Mouse (Mus musculus): ENCODE measurements around the gene Nus1. TPM values are rescaled to one million over a fixed set of nuclear protein-coding genes. Genes with fewer than 3 reads are reported as not detected.

Nus1 gene
- total and polyA plus RNA-seq, 3 experiments: 15.9 to 51.9 (median 27.9) TPM

- H3K79me2 ChIP-seq (replicated peaks; ENCODE audit: control insufficient read depth, extremely low read depth, insufficient read depth, poor library complexity, severe bottlenecking): peaks cover 28% of the 10 kb centered on the region
- no peak for DNase-seq (ENCODE audit: extremely low read depth)
- peaks cover 2 to 61% of the 10 kb centered on the region in 2 experiments; a peak in 2 of 4 replicates for H3K4me1 ChIP-seq (ENCODE audit: control insufficient read depth in 1 of 2, insufficient read depth in 2 of 2)
- TF ChIP-seq RCOR1 (conservative IDR thresholded peaks at IDR 0.05; ENCODE audit: low read depth, low read length) (no peak), SMC3 (IDR thresholded peaks at IDR 0.05; ENCODE audit: low read depth, low read length) (no peak), JUN (IDR thresholded peaks at IDR 0.05; ENCODE audit: insufficient read depth, low read depth, low read length) (no peak), ELF1 (IDR thresholded peaks at IDR 0.05; ENCODE audit: low read depth, low read length) (no peak), MXI1 (IDR thresholded peaks at IDR 0.05; ENCODE audit: low read depth, low read length) (no peak), USF1 (IDR thresholded peaks at IDR 0.05; ENCODE audit: low read depth, low read length) (no peak), NRF1 (IDR thresholded peaks at IDR 0.05; ENCODE audit: low read depth, low read length) (no peak)
- no peak overlapping the region for H3K9ac ChIP-seq (ENCODE audit: insufficient read depth, low read depth)
- H3K27me3 ChIP-seq (replicated peaks): no peaks in the 10 kb centered on the region
- in situ Hi-C loops (cut with MboI; ENCODE audit: low pct_ligation_motif_present, low pct_unique_long_range_greater_than_20kb, low sequenced_read_pairs): loop anchor here (25.0 kb wide), 1 partner anchor 266 kb away; no protein-coding TSS in a partner anchor
- H3K9me3 ChIP-seq (replicated peaks; ENCODE audit: low read length): no peaks in the 10 kb centered on the region
- no peak overlapping the region for H3K4me3 ChIP-seq (replicated peaks in 1 of 3; ENCODE audit: low read depth in 2 of 3, low read length in 2 of 3, poor library complexity in 1 of 3)
- no peak overlapping the region for H3K4me2 ChIP-seq (ENCODE audit: insufficient read depth, low read depth, poor library complexity, severe bottlenecking)
- no peaks in the 10 kb centered on the region for H3K36me3 ChIP-seq (replicated peaks in 1 of 2; ENCODE audit: control insufficient read depth in 1 of 2, insufficient read depth in 1 of 2, low read length in 1 of 2)
- no peak overlapping the region for H3K27ac ChIP-seq (ENCODE audit: insufficient read depth, low read depth)
- dilution Hi-C loops (cut with MboI; ENCODE audit: extremely low pct_ligation_motif_present, extremely low pct_unique_long_range_greater_than_20kb, low sequenced_read_pairs): no loop called here
These were observed 39.5 kb upstream of the Nus1 start for GRCm38 (mm10) chr10:52377813-52378212.

GRCm38 (mm10) chr10:52381321-52381801, 36.0 kb upstream of the Nus1 start:
- no peak for DNase-seq (ENCODE audit: extremely low read depth)
- Histone ChIP-seq H3K9me3 (replicated peaks; ENCODE audit: low read length) (no peaks in the 10 kb centered on the region), H3K9ac (ENCODE audit: insufficient read depth, low read depth) (peak overlapping the region; percentile 65), H3K27me3 (replicated peaks) (no peaks in the 10 kb centered on the region), H3K4me3 (replicated peaks in 1 of 3; ENCODE audit: low read depth in 2 of 3, low read length in 2 of 3, poor library complexity in 1 of 3) (peak overlapping the region; percentile 71 to 91 (median 90)), H3K27ac (ENCODE audit: insufficient read depth, low read depth) (no peak overlapping the region), H3K4me2 (ENCODE audit: insufficient read depth, low read depth, poor library complexity, severe bottlenecking) (peak overlapping the region; percentile 38), H3K4me1 (ENCODE audit: control insufficient read depth in 1 of 2, insufficient read depth in 2 of 2) (peaks cover 3 to 37% of the 10 kb centered on the region in 2 experiments; a peak in 3 of 4 replicates), H3K79me2 (replicated peaks; ENCODE audit: control insufficient read depth, extremely low read depth, insufficient read depth, poor library complexity, severe bottlenecking) (peaks cover 22% of the 10 kb centered on the region), H3K36me3 (replicated peaks in 1 of 2; ENCODE audit: control insufficient read depth in 1 of 2, insufficient read depth in 1 of 2, low read length in 1 of 2) (no peaks in the 10 kb centered on the region)
- TF ChIP-seq IRF4 (IDR thresholded peaks at IDR 0.05; ENCODE audit: low read depth, low read length) (no peak), USF2 (conservative IDR thresholded peaks at IDR 0.05; ENCODE audit: low read depth, low read length) (no peak), CHD1 (IDR thresholded peaks at IDR 0.05; ENCODE audit: low read depth, low read length) (0 out of 2 replicates have a peak, but pooled peaks have one; percentile 54), JUN (IDR thresholded peaks at IDR 0.05; ENCODE audit: insufficient read depth, low read depth, low read length) (no peak)
- dilution Hi-C loops (cut with MboI; ENCODE audit: extremely low pct_ligation_motif_present, extremely low pct_unique_long_range_greater_than_20kb, low sequenced_read_pairs) (no loop called here), in situ Hi-C loops (cut with MboI; ENCODE audit: low pct_ligation_motif_present, low pct_unique_long_range_greater_than_20kb, low sequenced_read_pairs) (loop anchor here (25.0 kb wide), 1 partner anchor 269 kb away; no protein-coding TSS in a partner anchor)

- Histone ChIP-seq H3K79me2 (replicated peaks; ENCODE audit: control insufficient read depth, extremely low read depth, insufficient read depth, poor library complexity, severe bottlenecking) (peaks cover 22% of the 10 kb centered on the region), H3K36me3 (replicated peaks in 1 of 2; ENCODE audit: control insufficient read depth in 1 of 2, insufficient read depth in 1 of 2, low read length in 1 of 2) (no peaks in the 10 kb centered on the region), H3K9me3 (replicated peaks; ENCODE audit: low read length) (no peaks in the 10 kb centered on the region), H3K27me3 (replicated peaks) (no peaks in the 10 kb centered on the region), H3K9ac (ENCODE audit: insufficient read depth, low read depth) (peak within 1 kb of the TSS; percentile 65), H3K4me3 (replicated peaks in 1 of 3; ENCODE audit: low read depth in 2 of 3, low read length in 2 of 3, poor library complexity in 1 of 3) (peak within 1 kb of the TSS; percentile 71 to 91 (median 90)), H3K27ac (ENCODE audit: insufficient read depth, low read depth) (peak within 1 kb of the TSS; percentile 60), H3K4me2 (ENCODE audit: insufficient read depth, low read depth, poor library complexity, severe bottlenecking) (peak within 1 kb of the TSS; percentile 65), H3K4me1 (ENCODE audit: control insufficient read depth in 1 of 2, insufficient read depth in 2 of 2) (peaks cover 3 to 33% of the 10 kb centered on the region in 2 experiments; a peak in 3 of 4 replicates)
- peak; percentile 97 for DNase-seq (ENCODE audit: extremely low read depth)
- dilution Hi-C loops (cut with MboI; ENCODE audit: extremely low pct_ligation_motif_present, extremely low pct_unique_long_range_greater_than_20kb, low sequenced_read_pairs) (no loop called here), in situ Hi-C loops (cut with MboI; ENCODE audit: low pct_ligation_motif_present, low pct_unique_long_range_greater_than_20kb, low sequenced_read_pairs) (loop anchor here (25.0 kb wide), 1 partner anchor 270 kb away; no protein-coding TSS in a partner anchor)
- TF ChIP-seq MEF2A (IDR thresholded peaks at IDR 0.05; ENCODE audit: borderline replicate concordance, low read depth, low read length): no peak
- TF ChIP-seq ZMIZ1 (IDR thresholded peaks at IDR 0.05; ENCODE audit: low read depth, low read length): peak; percentile 73
- TF ChIP-seq RCOR1 (conservative IDR thresholded peaks at IDR 0.05; ENCODE audit: low read depth, low read length): no peak
- 0 out of 2 replicates have a peak, but pooled peaks have one; percentile 21 for TF ChIP-seq KAT2A (IDR thresholded peaks at IDR 0.05; ENCODE audit: insufficient replicate concordance, low read length)
- no peak for TF ChIP-seq ZNF384 (IDR thresholded peaks at IDR 0.05; ENCODE audit: low read depth, low read length)
- TF ChIP-seq E2F4 (IDR thresholded peaks at IDR 0.05; ENCODE audit: insufficient replicate concordance, low read depth, low read length): no peak
- TF ChIP-seq CHD1 (IDR thresholded peaks at IDR 0.05; ENCODE audit: low read depth, low read length): no peak
- peak; percentile 91 for TF ChIP-seq NRF1 (IDR thresholded peaks at IDR 0.05; ENCODE audit: low read depth, low read length)
- no peak for TF ChIP-seq EP300 (IDR thresholded peaks at IDR 0.05; ENCODE audit: low read length)
- no peak for TF ChIP-seq ETS1 (conservative IDR thresholded peaks at IDR 0.05; ENCODE audit: low read depth, low read length)
- no peak for TF ChIP-seq CHD2 (IDR thresholded peaks at IDR 0.05; ENCODE audit: low read length)
- TF ChIP-seq ZKSCAN1 (IDR thresholded peaks at IDR 0.05; ENCODE audit: borderline replicate concordance, low read depth, low read length): no peak
- TF ChIP-seq NELFE (IDR thresholded peaks at IDR 0.05; ENCODE audit: low read depth, low read length): peak; percentile 83
- peak; percentile 92 for TF ChIP-seq POLR2A (IDR thresholded peaks at IDR 0.05; ENCODE audit: low read depth, low read length)
- TF ChIP-seq TCF12 (IDR thresholded peaks at IDR 0.05; ENCODE audit: low read depth, low read length): peak; percentile 64
- no peak for TF ChIP-seq IRF4 (IDR thresholded peaks at IDR 0.05; ENCODE audit: low read depth, low read length)
These were observed 35.3 kb upstream of the Nus1 start, which contains the start of gene Gopc for GRCm38 (mm10) chr10:52381845-52382591. Gene Gopc, minus strand, starts transcription at chr10:52382124.
